Mouse (Mus musculus) urinary bladder, adult 2 months (tissue): Measurements from ENCODE around the gene Rptor. TPM values are rescaled to one million over a fixed set of nuclear protein-coding genes. Genes with fewer than 3 reads are reported as not detected.

ENCODE experiments used
- DNase-seq: peaks from one replicate; pipeline ENCODE4 v3.0.0; 2022; ENCODE audit warnings: low spot score
- polyA plus RNA-seq: library from polyadenylated mRNA; depleted of rRNA; stranded (reverse); fragments of >200 nt; gene quantifications from 2 replicates; pipeline ENCODE4 v1.2.3, GENCODE M21; 2012; rRNA removed

The Rptor gene
- polyA plus RNA-seq, 1 experiment, result 14.1 TPM

DNA sequence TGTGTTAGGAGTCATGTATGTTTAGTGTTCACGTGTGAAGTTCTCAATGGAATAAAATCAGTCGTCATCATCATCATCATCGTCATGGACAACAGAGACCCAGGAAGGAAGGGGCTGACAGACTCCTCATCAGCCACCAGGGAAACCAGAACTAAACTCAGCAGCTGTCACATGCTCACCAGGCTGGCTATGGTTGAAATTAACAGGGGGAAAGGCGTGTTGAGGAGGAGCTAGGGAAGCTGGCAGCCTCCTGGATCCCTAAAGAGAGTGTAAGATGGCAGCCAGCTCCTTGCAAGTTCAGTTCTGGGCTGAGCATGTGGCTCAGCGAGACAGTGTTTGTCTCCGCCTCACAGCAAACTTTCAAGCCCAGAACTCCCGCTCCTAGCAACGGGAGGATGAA is 332.1 kb downstream of the Rptor start:
- DNase-seq, result no peak

DNA sequence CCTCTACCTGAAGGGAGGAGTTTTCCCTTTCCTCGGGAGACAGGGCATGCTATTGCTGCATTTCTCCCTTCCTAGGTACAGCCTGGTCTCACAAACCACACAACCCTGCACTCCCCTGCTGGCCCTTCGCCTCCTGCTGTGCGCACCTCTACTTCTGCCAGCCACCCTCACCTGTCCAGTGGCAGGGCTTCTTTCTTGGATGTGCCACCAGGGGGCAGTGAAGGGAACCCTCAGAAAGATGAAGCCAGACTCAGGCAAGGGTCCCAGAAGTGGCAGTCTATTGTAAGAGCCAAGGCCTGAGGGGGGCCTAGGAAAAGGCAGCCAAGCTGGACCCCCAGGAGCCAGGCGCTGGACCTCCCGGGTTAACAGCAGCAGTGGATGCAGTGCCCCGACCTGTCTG is 332.8 kb downstream of the Rptor start:
- peak; percentile 53 for DNase-seq

DNA sequence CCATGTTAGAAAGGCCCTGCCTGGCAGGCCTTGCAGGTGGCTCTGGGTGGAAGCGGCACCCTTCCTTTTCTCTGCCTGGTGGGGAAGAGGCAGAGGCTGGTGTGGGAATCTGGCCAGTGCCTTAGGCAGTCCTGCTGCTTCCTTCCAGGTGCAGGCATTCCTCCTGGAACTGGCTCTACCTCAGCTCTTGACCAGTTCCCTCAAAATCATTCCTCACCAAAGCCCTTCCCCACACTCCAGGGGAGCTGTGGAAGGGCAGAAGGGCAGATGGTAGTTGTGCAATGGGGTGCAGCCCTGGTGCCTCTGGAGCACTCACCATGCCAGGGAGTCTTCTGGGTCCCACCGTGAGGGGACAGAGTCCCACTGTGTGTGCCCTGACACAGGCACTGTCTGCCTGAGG is 333.8 kb downstream of the Rptor start:
- DNase-seq, result no peak

DNA sequence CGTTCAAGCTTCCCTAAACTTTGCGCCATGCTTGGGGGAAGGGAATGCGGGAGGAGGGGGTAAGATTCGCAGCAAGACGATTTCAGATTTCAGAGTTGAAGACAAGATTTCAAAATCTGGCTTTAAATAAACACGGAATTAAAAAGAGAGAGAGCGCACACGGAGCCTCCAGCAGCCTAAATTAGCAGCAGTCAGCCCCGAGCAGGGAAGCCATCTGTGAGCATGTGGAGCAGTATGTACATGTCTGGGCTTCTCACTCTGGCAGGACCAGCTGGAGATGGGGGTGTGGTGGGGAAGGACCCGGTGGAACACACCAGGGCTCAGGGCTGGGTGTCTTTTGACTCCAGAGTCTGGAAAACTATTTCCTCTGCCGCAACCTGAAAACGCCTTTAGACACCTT is 334.5 kb downstream of the Rptor start:
- no peak for DNase-seq

DNA sequence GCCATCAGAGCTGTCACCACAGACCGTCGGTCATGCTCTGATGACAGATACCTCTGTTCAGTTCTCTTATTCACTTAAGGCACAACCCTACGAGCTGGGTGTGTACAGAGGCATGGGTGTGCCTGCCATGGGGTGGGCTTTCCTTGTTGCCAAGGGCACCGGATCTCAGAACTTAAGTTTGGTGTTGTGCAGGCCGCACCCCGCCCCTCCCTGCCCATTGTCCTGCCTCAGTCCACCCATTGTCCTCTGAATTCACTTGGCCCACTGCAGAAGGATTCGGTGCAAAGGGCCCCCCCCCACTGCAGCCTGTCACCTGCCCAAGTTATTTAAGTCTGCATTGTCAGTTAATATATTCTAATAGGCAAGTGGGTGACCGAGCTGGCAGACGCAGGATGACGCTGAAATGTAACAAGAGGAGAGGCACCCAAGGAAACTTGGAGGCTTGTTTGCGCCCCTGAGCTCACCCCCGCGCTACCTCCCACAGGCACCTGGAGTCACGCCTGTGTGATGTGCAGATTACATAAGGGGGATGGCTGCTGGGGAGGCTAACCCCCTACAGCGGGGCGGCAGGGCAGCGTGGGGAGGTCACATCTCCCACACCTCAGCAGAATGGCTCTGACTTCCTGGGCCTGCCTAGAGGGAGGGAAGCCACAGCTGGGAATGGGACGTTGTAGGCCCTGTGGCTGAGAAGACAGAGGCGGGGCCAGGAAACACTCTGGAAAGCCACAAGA is 335.2 kb downstream of the Rptor start:
- DNase-seq, result no peak

DNA sequence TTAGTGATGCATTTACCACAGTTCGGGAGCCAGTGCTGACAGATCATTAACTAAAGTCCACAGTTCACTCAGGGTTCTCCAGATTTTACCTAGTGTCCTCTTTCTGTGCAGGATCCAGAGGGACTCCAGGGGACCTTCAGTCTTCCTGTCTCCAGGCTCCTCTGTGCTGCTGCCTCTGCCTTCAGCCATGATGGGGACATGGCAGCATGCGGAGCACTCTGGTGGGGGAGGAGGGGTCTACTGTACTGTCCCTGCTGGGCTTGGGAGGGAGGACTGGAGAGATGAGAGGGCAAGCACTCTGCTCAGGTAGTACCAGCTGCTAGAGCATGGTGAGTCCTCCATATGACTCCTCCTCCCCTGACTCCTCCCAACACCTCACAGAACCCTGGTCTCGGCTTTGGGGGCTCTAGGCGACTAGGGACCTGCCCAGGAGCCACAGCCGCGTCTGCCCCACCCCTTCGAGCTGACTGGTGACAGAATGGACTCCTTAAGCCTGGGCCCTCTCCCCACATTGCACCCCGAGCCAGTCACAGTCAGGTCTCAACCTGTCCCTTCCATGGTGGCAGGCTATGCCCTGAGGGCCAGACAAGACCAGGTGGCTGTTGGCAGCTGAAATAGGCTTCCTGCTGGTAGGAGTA is 336.5 kb downstream of the Rptor start:
- no peak for DNase-seq

DNA sequence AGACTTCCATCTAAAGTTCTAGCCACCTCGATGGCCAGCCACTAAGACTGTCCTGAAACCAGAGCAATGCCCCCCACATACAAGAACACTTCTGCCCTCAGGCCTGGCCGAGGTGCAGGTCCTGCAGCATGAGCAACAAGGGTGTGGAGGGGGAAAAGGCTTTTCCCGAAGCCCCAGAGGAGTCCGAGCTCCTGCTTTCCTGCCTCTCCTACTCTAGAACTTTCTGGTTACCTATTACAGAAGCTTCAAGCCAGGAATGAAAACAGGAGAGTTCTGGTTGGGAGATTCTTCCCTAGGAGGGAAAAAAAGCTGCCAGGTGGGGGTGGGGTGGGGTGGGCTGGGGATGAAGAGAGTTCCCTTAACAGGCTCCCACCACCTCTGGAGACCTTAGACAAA is 337.0 kb downstream of the Rptor start:
- no peak for DNase-seq

DNA sequence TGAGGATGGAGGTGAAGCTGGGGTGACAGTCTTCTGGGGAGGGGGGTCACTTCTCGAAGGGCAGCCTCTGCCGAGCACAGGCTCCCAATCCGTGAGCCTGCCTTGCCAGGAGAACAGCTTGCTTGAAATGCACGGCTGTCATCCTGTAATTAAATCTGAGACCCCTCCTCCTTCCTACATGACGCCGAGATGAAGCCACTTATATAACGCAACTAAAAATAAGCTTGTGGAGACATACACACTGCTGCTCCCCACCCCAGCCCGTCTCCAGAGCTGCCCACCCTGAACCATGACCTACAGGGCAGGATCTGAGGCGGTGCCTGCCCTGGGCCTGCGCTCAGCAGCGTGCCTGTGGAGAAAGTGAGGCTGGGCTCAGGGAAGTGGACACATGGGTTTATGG is 337.4 kb downstream of the Rptor start:
- DNase-seq, result no peak

DNA sequence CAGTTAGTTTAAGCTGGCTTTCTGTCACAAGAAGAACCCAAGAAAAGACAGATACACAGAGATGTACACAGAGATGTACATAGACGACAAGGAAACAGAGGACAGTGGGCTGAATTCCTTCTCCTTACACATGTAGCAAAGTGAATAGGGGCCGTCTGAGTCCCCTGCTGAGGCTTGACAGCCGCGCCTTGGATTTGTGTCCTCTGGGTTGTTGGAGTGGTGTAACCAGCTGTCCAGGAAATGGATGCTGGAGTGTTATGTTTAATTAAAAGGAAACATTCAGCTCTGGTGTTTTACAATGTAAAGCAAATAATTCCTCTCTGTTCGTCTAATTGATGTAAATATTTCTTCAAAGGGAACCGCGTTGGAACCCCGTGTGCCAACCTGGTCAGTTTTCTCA is 339.1 kb downstream of the Rptor start:
- no peak for DNase-seq

DNA sequence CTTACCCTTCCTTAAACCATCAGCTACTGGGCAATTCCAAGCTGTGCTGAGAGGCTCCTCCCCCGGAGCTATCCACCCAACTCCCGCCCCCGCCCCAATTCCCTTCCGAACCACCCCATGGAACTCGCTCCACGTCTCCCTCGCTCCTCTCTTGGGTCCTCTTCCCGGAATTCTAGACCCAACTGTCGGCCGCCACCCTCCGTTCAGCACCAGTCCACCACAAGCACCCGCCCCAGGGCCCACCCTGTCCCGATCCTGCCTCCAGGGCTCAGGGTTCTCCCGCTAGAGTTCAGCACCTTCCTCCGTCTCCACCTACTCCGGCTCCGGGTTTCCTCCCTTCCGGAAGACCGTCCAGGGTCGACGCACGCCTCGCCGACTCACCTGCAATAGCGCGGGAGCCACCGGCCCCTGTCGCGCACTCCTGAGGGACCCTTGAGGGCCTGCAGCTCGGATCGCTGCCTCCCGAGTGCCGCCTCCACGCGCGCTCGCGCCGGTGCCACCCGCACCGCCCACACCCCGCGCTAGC is 339.6 kb downstream of the Rptor start:
- no peak for DNase-seq

DNA sequence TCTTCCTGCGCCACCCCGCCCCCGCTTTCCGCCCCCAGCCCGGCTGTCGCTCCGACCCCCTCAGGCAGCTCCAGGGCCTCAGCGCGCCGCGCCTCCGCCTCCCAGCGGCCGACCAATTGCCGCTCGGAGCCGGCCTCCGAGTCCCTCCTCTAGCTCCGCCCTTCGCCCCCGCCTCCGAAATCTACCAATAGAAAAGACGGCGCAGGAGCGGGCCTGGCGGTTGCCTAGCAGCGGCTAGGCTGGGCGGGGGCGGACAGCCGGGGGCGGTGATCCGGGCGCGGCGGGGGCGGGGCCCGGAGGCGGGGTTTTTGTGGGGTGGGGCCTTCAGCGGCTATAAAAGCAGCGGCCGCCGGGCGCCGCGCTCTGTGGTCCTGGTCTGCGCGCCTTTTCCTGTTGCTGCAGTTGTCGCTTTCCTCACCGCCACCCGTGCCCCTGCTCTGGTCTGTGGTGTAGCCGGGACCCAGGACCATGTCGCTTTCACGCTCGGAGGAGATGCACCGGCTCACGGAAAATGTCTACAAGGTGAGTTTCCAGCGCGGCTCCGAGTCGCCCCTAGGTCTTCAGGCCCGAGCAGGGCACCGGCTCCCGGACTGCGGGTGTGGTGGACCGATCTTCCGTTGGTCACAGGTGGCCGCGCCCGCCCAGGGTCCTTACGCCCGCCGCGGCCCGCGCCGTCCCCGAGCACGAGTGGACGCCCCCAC is 340.2 kb downstream of the Rptor start, which contains the start of gene Baiap2:
TSS of gene Baiap2 (plus strand) at position 37 of the 701 bp plus-strand sequence.
- DNase-seq, result peak; percentile 98

DNA sequence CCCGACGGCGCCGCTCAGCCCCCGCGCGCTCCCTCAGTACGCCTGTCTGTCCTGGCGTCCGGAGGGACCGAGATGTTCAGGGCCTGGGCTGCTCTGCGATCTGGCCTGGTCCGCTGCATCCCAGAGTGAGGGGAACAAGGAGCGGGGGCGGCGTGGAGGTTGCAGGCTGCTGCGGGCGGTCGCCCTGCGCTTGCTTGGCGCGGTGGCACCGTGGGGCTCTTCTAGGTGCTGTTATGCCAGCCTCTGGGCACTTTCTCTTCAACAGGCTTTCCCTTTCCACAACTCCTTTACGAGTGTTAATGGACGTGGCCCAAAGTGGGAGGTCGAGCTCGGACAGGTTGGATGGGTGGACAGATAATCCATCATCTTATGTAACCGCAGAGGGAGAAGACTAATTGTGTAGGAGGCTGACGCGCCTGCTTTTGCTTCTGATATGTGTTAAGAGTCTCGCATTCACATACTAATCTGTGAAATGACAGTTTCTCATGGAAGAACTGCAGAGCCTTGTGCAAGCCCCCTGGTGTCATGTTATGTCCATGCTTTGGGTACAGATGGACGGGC is 340.8 kb downstream of the Rptor start:
- no peak for DNase-seq

DNA sequence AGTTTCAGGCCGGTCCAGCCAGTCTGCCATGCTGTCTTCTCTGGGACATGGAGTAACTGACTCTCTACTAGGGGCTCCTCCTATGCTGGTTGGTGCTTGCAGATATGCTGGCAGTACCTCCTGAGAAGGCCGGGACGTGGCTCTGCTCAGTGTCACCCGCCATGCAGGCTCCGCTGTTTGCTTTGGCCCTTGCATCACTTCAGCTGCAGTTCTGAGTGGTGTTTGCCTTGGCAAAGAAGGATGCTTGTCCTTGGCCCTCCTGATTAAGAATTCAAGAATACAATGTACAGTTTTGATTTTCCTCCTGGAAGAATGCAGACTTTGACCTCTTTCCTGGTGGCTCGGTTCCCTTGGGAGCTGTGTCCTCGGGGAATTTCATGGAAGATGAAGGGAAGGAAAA is 342.6 kb downstream of the Rptor start:
- DNase-seq, result no peak

DNA sequence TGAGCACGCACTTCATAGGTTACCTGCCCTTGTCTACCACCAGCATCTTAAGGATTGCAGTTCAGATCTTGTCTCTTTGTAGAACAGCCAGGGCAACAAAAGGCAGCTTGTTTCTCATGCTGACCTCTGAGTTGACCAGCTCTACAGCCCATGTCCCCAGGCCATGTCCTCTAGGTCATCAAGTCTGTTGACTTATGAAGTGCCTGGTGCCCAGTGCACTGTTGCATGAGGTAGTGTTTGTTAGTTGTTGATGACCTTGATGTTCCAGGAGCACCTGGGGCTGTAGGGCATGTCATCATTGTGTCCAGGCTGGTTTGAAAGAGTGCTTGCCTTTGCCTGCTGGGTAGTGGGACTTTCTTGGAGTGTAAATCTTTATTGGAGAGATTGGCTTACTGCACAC is 344.7 kb downstream of the Rptor start:
- no peak for DNase-seq

DNA sequence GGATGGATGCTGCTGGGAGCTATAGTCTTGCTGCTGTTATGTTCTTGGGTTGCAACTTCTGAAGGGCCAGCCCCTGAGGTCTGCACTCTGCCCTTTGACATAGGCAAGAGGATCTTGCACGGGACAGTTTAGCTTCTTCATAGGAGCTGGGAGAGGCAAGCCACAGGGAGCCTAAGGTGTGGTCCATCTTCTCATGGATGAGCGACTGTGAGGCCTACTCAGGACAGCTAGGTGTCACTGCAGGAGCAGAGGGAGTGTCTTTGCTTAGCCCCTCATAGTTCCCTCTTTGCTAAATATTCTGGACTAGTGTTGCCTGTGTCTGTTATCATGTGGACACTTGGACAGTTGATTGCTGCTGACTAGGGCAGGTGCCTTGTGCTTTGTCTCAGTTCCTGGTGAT is 345.2 kb downstream of the Rptor start:
- no peak for DNase-seq

DNA sequence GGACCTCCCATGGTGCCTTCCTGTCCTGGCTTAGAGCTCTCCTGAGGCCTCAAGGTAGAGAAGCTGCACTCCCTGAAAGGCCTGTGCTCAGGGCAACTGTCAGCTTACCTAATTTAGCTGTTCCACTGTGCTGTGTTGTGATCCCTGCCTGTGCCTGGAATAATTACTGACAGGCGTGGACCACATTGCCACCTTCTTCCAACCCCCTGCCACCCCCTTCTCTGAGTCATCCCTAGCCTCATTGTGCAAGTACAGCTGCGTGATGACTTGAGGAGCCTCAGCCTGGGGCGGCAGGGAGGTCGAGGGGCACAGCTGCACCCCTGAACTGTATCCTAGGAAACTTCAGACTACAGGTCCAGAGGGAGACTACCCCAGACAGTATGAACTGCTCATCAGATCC is 345.6 kb downstream of the Rptor start:
- no peak for DNase-seq

DNA sequence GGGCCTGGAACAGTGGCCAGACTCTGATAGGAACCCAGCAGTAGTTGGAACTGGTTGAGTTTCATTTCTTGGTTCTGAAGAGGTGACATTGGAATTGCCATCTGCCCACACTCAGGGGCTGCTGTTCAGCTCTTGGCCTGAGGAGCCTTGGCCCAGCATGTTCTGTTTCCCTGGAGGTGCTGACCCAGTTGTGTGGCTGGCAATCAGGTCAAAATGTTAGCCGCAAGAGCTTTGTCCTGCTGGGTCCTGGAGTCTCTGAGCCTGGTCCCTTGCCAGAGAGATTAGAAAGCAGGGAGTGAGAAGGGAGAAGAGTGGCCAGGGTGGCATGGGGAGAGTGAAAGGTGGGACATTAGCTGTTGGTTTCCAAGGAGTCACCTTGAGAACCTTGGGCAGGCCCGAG is 346.1 kb downstream of the Rptor start:
- DNase-seq, result no peak

Other genes starting within 250 kb of the Rptor start
- 8.2 and 11.6 TPM in 2 replicates for gene Sgsh, start 247.4 kb upstream of the Rptor start, polyA plus RNA-seq
- 10.0 and 11.7 TPM in 2 replicates for gene Slc26a11, start 247.3 kb upstream of the Rptor start, polyA plus RNA-seq
- gene Rnf213, start 209.8 kb upstream of the Rptor start, polyA plus RNA-seq, result 42.4 and 42.5 TPM in 2 replicates
- 15.7 and 17.7 TPM in 2 replicates for gene Endov, start 111.6 kb upstream of the Rptor start, polyA plus RNA-seq
- 1.8 and 2.3 TPM in 2 replicates for gene Nptx1, start 55.2 kb upstream of the Rptor start, polyA plus RNA-seq